Mouse (Mus musculus): Measurements from ENCODE around the gene C2cd4b.

- TF ChIP-seq TAL1 (IDR thresholded peaks at IDR 0.05; ENCODE audit: low read length) (no peak), GATA1 (IDR thresholded peaks at IDR 0.05; ENCODE audit: low read length) (no peak)
These were observed 47.1 kb upstream of the C2cd4b start for GRCm38 (mm10) chr9:67712146-67712545.

All from erythroblast, embryonic 14.5 days (primary cell).